Mouse (Mus musculus): ENCODE measurements at regions not wholly inside any gene's neighbourhood (a gene's known extent, or its start where the extent isn't known, plus 50 kb on each side); places are given as distances from the start of the nearest gene placed in this dataset.

- H3K27ac ChIP-seq (ENCODE audit: low read depth, low read length) = peak overlapping the region; percentile 41; the same call in 1 of the 2 replicates
- peak overlapping the region; percentile 46; the same call in 1 of the 2 replicates for H3K9ac ChIP-seq (ENCODE audit: low read depth, low read length)
- no peak for ATAC-seq (replicated peaks; ENCODE audit: insufficient number of reproducible peaks, low FRiP score, low TSS enrichment)
These were observed 186.9 kb upstream of the Zfp462 start for GRCm38 (mm10) chr4:54757715-54758500.

GRCm38 (mm10) chr4:54758501-54758829, 186.4 kb upstream of the Zfp462 start:
- H3K36me3 ChIP-seq (ENCODE audit: control insufficient read depth, insufficient read depth, low read length) = no peaks in the 10 kb centered on the region
- H3K4me2 ChIP-seq = peak overlapping the region; percentile 56

More at GRCm38 (mm10) chr4:54757715-54758500, 186.9 kb upstream of the Zfp462 start:
- Histone ChIP-seq H3K4me3 (ENCODE audit: low read depth, low read length) (peak overlapping the region; percentile 18; the same call in 1 of the 2 replicates), H3K4me1 (ENCODE audit: control insufficient read depth, insufficient read depth, low read length) (peaks cover 2% of the 10 kb centered on the region; the same call in 1 of the 2 replicates), H3K4me2 (peak overlapping the region; percentile 56), H3K9me3 (replicated peaks; ENCODE audit: control insufficient read depth, low read length) (no peaks in the 10 kb centered on the region), H3K27me3 (ENCODE audit: control insufficient read depth, insufficient read depth, low read length) (no peaks in the 10 kb centered on the region), H3K36me3 (ENCODE audit: control insufficient read depth, insufficient read depth, low read length) (no peaks in the 10 kb centered on the region)
- 33% methylated on average over 19 of the region's 19 CpGs for WGBS (ENCODE audit: insufficient replicate concordance)

GRCm38 (mm10) chr4:54761257-54761656, 183.6 kb upstream of the Zfp462 start:
- Histone ChIP-seq H3K36me3 (ENCODE audit: control insufficient read depth, insufficient read depth, low read length) (no peaks in the 10 kb centered on the region), H3K27me3 (ENCODE audit: control insufficient read depth, insufficient read depth, low read length) (no peaks in the 10 kb centered on the region), H3K9me3 (replicated peaks; ENCODE audit: control insufficient read depth, low read length) (no peaks in the 10 kb centered on the region), H3K4me2 (no peak overlapping the region), H3K4me1 (ENCODE audit: control insufficient read depth, insufficient read depth, low read length) (peaks cover 2% of the 10 kb centered on the region; the same call in 1 of the 2 replicates), H3K9ac (ENCODE audit: low read depth, low read length) (no peak overlapping the region), H3K4me3 (ENCODE audit: low read depth, low read length) (no peak overlapping the region), H3K27ac (ENCODE audit: low read depth, low read length) (no peak overlapping the region)
- no peak for ATAC-seq (replicated peaks; ENCODE audit: insufficient number of reproducible peaks, low FRiP score, low TSS enrichment)
- 48% methylated on average over 5 of the region's 5 CpGs for WGBS (ENCODE audit: insufficient replicate concordance)

More at GRCm38 (mm10) chr4:54758501-54758829, 186.4 kb upstream of the Zfp462 start:
- no peak for ATAC-seq (replicated peaks; ENCODE audit: insufficient number of reproducible peaks, low FRiP score, low TSS enrichment)
- peaks cover 2% of the 10 kb centered on the region; the same call in 1 of the 2 replicates for H3K4me1 ChIP-seq (ENCODE audit: control insufficient read depth, insufficient read depth, low read length)
- H3K9ac ChIP-seq (ENCODE audit: low read depth, low read length) = peak overlapping the region; percentile 46; the same call in 1 of the 2 replicates
- H3K4me3 ChIP-seq (ENCODE audit: low read depth, low read length) = peak overlapping the region; percentile 18; the same call in 1 of the 2 replicates
- 36% methylated on average over 8 of the region's 8 CpGs for WGBS (ENCODE audit: insufficient replicate concordance)
- H3K9me3 ChIP-seq (replicated peaks; ENCODE audit: control insufficient read depth, low read length) = no peaks in the 10 kb centered on the region
- H3K27me3 ChIP-seq (ENCODE audit: control insufficient read depth, insufficient read depth, low read length) = no peaks in the 10 kb centered on the region
- H3K27ac ChIP-seq (ENCODE audit: low read depth, low read length) = no peak overlapping the region

GRCm38 (mm10) chr4:54765045-54765444, 179.8 kb upstream of the Zfp462 start:
- 63% methylated on average over 1 of the region's 1 CpGs for WGBS (ENCODE audit: insufficient replicate concordance)
- no peak for ATAC-seq (replicated peaks; ENCODE audit: insufficient number of reproducible peaks, low FRiP score, low TSS enrichment)
- no peaks in the 10 kb centered on the region for H3K9me3 ChIP-seq (replicated peaks; ENCODE audit: control insufficient read depth, low read length)
- no peak overlapping the region for H3K4me2 ChIP-seq
- H3K27me3 ChIP-seq (ENCODE audit: control insufficient read depth, insufficient read depth, low read length) = no peaks in the 10 kb centered on the region
- H3K27ac ChIP-seq (ENCODE audit: low read depth, low read length) = no peak overlapping the region
- H3K4me3 ChIP-seq (ENCODE audit: low read depth, low read length) = no peak overlapping the region
- no peaks in the 10 kb centered on the region for H3K4me1 ChIP-seq (ENCODE audit: control insufficient read depth, insufficient read depth, low read length)
- H3K9ac ChIP-seq (ENCODE audit: low read depth, low read length) = no peak overlapping the region
- no peaks in the 10 kb centered on the region for H3K36me3 ChIP-seq (ENCODE audit: control insufficient read depth, insufficient read depth, low read length)

- Histone ChIP-seq H3K27me3 (ENCODE audit: control insufficient read depth, insufficient read depth, low read length) (no peaks in the 10 kb centered on the region), H3K36me3 (ENCODE audit: control insufficient read depth, insufficient read depth, low read length) (no peaks in the 10 kb centered on the region), H3K4me1 (ENCODE audit: control insufficient read depth, insufficient read depth, low read length) (no peaks in the 10 kb centered on the region), H3K9me3 (replicated peaks; ENCODE audit: control insufficient read depth, low read length) (no peaks in the 10 kb centered on the region), H3K27ac (ENCODE audit: low read depth, low read length) (no peak overlapping the region), H3K4me3 (ENCODE audit: low read depth, low read length) (no peak overlapping the region), H3K4me2 (no peak overlapping the region), H3K9ac (ENCODE audit: low read depth, low read length) (no peak overlapping the region)
- 51% methylated on average over 8 of the region's 8 CpGs for WGBS (ENCODE audit: insufficient replicate concordance)
- no peak for ATAC-seq (replicated peaks; ENCODE audit: insufficient number of reproducible peaks, low FRiP score, low TSS enrichment)
These were observed 177.2 kb upstream of the Zfp462 start for GRCm38 (mm10) chr4:54767506-54768200.

- H3K9me3 ChIP-seq (replicated peaks; ENCODE audit: control insufficient read depth, low read length) = no peaks in the 10 kb centered on the region
- WGBS (ENCODE audit: insufficient replicate concordance) = 66% methylated on average over 4 of the region's 4 CpGs
These were observed 176.0 kb upstream of the Zfp462 start for GRCm38 (mm10) chr4:54768836-54769235.

GRCm38 (mm10) chr4:54774066-54774465, 170.8 kb upstream of the Zfp462 start:
- Histone ChIP-seq H3K27ac (ENCODE audit: low read depth, low read length) (no peak overlapping the region), H3K36me3 (ENCODE audit: control insufficient read depth, insufficient read depth, low read length) (no peaks in the 10 kb centered on the region), H3K9me3 (replicated peaks; ENCODE audit: control insufficient read depth, low read length) (no peaks in the 10 kb centered on the region), H3K4me3 (ENCODE audit: low read depth, low read length) (no peak overlapping the region), H3K27me3 (ENCODE audit: control insufficient read depth, insufficient read depth, low read length) (no peaks in the 10 kb centered on the region), H3K4me1 (ENCODE audit: control insufficient read depth, insufficient read depth, low read length) (no peaks in the 10 kb centered on the region), H3K4me2 (no peak overlapping the region), H3K9ac (ENCODE audit: low read depth, low read length) (no peak overlapping the region)
- no peak for ATAC-seq (replicated peaks; ENCODE audit: insufficient number of reproducible peaks, low FRiP score, low TSS enrichment)
- WGBS (ENCODE audit: insufficient replicate concordance) = 90% methylated on average over 4 of the region's 4 CpGs

More at GRCm38 (mm10) chr4:54768836-54769235, 176.0 kb upstream of the Zfp462 start:
- no peak overlapping the region for H3K4me3 ChIP-seq (ENCODE audit: low read depth, low read length)
- no peak overlapping the region for H3K4me2 ChIP-seq
- H3K36me3 ChIP-seq (ENCODE audit: control insufficient read depth, insufficient read depth, low read length) = no peaks in the 10 kb centered on the region
- no peaks in the 10 kb centered on the region for H3K27me3 ChIP-seq (ENCODE audit: control insufficient read depth, insufficient read depth, low read length)
- no peak for ATAC-seq (replicated peaks; ENCODE audit: insufficient number of reproducible peaks, low FRiP score, low TSS enrichment)
- H3K4me1 ChIP-seq (ENCODE audit: control insufficient read depth, insufficient read depth, low read length) = no peaks in the 10 kb centered on the region
- H3K9ac ChIP-seq (ENCODE audit: low read depth, low read length) = no peak overlapping the region
- H3K27ac ChIP-seq (ENCODE audit: low read depth, low read length) = no peak overlapping the region

GRCm38 (mm10) chr4:54774717-54775116, 170.1 kb upstream of the Zfp462 start:
- Histone ChIP-seq H3K9me3 (replicated peaks; ENCODE audit: control insufficient read depth, low read length) (no peaks in the 10 kb centered on the region), H3K27me3 (ENCODE audit: control insufficient read depth, insufficient read depth, low read length) (no peaks in the 10 kb centered on the region), H3K4me2 (no peak overlapping the region), H3K4me1 (ENCODE audit: control insufficient read depth, insufficient read depth, low read length) (no peaks in the 10 kb centered on the region), H3K36me3 (ENCODE audit: control insufficient read depth, insufficient read depth, low read length) (no peaks in the 10 kb centered on the region), H3K4me3 (ENCODE audit: low read depth, low read length) (no peak overlapping the region), H3K27ac (ENCODE audit: low read depth, low read length) (no peak overlapping the region), H3K9ac (ENCODE audit: low read depth, low read length) (no peak overlapping the region)
- ATAC-seq (replicated peaks; ENCODE audit: insufficient number of reproducible peaks, low FRiP score, low TSS enrichment) = no peak

All from heart, embryonic 11.5 days (tissue).